Mouse (Mus musculus) limb, embryonic 15.5 days (tissue): ENCODE results near the gene Cpne7. TPM values are rescaled to one million over a fixed set of nuclear protein-coding genes. Genes with fewer than 3 reads are reported as not detected.

Experiments used
- ATAC-seq: fragments of 200-750 bp; cut with Nextera tagmentation; 2 replicates; pipeline ENCODE4 v1.8.0; 2017; ENCODE audit warnings: low read depth, moderate TSS enrichment; ENCODE audit not compliant: insufficient number of reproducible peaks, low FRiP score, low TSS enrichment
- H3K27ac ChIP-seq: fragments of 300-500 bp; sonication (generic); 2 replicates; pipeline ENCODE4 v1.5.1; 2015; ENCODE audit warnings: moderate library complexity, mild to moderate bottlenecking, inconsistent platforms
- H3K27me3 ChIP-seq: fragments of 300-500 bp; sonication (generic); 2 replicates; pipeline ENCODE4 v1.6.1; 2015; ENCODE audit warnings: inconsistent platforms
- H3K36me3 ChIP-seq: fragments of 300-500 bp; sonication (generic); 2 replicates; pipeline ENCODE4 v1.6.1; 2015; ENCODE audit warnings: inconsistent platforms
- H3K4me1 ChIP-seq: fragments of 300-500 bp; sonication (generic); 2 replicates; pipeline ENCODE4 v1.6.1; 2015; ENCODE audit warnings: inconsistent platforms
- H3K4me2 ChIP-seq: fragments of 300-500 bp; sonication (generic); 2 replicates; pipeline ENCODE4 v1.6.1; 2015; ENCODE audit warnings: mild to moderate bottlenecking, inconsistent platforms
- H3K4me3 ChIP-seq: fragments of 300-500 bp; sonication (generic); 2 replicates; pipeline ENCODE4 v1.5.1; 2015; ENCODE audit warnings: mild to moderate bottlenecking, inconsistent platforms
- H3K9ac ChIP-seq: fragments of 300-500 bp; sonication (generic); 2 replicates; pipeline ENCODE4 v1.6.1; 2015; ENCODE audit warnings: inconsistent platforms
- H3K9me3 ChIP-seq: fragments of 300-500 bp; sonication (generic); 2 replicates; pipeline ENCODE4 v1.6.1; 2016; ENCODE audit warnings: inconsistent platforms
- WGBS: fragments of 180-500 bp; shearing (Covaris S2); methylation state at CpG from one replicate; pipeline ENCODE4 v1.1.7; 2015; 5-methylcytosine and 5-hydroxymethylcytosine counted together
- microRNA-seq: library from miRNA; unstranded; fragments of <30 nt; microRNA quantifications from one replicate; pipeline ENCODE4, GENCODE M21; 2016
- polyA plus RNA-seq: library from polyadenylated mRNA; unstranded; fragments of >200 nt; fragmentation: Nextera tagmentation; extraction: Ambion mirVana; gene quantifications from 2 replicates; pipeline ENCODE4 v1.2.1, GENCODE M21; 2015

Cpne7 gene
- polyA plus RNA-seq, 1 experiment from 2014 or later, result 0.84 TPM

DNA sequence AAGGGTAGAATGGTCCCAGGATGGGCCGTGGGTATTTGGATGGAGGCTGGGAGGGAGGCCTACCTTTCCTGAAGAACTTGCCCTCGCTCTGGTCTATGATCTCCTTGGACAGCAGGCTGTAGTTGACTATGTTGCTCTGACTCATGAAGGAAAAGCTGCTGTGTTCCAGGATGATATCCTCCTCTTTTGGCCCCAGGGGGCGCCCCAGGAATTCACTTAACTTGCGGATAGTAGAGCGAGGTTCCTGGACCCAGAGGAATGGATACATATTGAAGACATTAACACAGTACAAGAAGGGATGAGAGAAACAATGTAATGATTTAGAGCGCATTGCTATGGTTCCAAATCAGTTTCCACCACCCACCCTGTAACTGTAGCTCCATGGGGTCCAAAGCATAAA, 28.1 kb downstream of the Cpne7 start:
- 51% methylated on average over 6 of the region's 6 CpGs for WGBS
- no peak overlapping the region for H3K9ac ChIP-seq
- H3K9me3 ChIP-seq, result no peaks in the 10 kb centered on the region
- H3K36me3 ChIP-seq, result no peaks in the 10 kb centered on the region
- H3K4me3 ChIP-seq, result no peak overlapping the region
- H3K27me3 ChIP-seq, result no peaks in the 10 kb centered on the region
- peaks cover 19% of the 10 kb centered on the region for H3K4me1 ChIP-seq
- no peak overlapping the region for H3K27ac ChIP-seq
- H3K4me2 ChIP-seq, result no peak overlapping the region
- ATAC-seq, result no peak

GRCm38 (mm10) chr8:123146390-123146789, 29.2 kb downstream of the Cpne7 start:
- Histone ChIP-seq H3K27me3 (no peaks in the 10 kb centered on the region), H3K4me3 (no peak overlapping the region), H3K4me1 (peaks cover 15% of the 10 kb centered on the region), H3K27ac (0 out of 2 replicates have a peak overlapping the region, but pooled peaks have one; percentile 7), H3K4me2 (no peak overlapping the region), H3K9ac (no peak overlapping the region), H3K36me3 (no peaks in the 10 kb centered on the region), H3K9me3 (no peaks in the 10 kb centered on the region)
- no peak for ATAC-seq
- WGBS, result 77% methylated on average over 7 of the region's 7 CpGs

- H3K9ac ChIP-seq, result no peak overlapping the region
- no peaks in the 10 kb centered on the region for H3K36me3 ChIP-seq
- no peak overlapping the region for H3K4me2 ChIP-seq
- no peak overlapping the region for H3K4me3 ChIP-seq
- no peak overlapping the region for H3K27ac ChIP-seq
- 59% methylated on average over 9 of the region's 9 CpGs for WGBS
- H3K9me3 ChIP-seq, result no peaks in the 10 kb centered on the region
- no peak for ATAC-seq
- H3K27me3 ChIP-seq, result no peaks in the 10 kb centered on the region
- H3K4me1 ChIP-seq, result no peaks in the 10 kb centered on the region; the same call in 1 of the 2 replicates
Observed at GRCm38 (mm10) chr8:123150737-123151171, 33.6 kb downstream of the Cpne7 start.

DNA sequence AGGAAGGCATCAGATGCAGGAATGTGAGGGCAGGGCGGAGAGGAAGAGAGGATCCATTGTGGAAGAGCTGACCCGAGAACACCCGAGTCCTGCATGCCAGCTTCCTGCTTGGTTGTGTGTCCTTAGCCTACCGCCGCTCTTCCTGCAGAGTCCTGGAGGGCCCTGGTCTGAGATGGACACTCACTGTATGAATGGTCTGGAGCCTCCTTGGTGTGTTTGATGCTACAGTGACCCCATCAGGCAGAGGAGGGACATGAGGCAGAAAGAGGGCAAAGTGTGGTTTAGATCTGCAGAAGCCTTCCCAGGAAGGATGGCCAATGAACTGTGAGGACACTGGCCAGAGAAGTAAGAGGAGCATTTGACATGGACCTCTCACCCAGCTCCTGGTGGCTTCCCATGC, 38.0 kb downstream of the Cpne7 start:
- 77% methylated on average over 5 of the region's 5 CpGs for WGBS
- Histone ChIP-seq H3K27ac (no peak overlapping the region), H3K4me2 (no peak overlapping the region), H3K4me3 (no peak overlapping the region), H3K9me3 (no peaks in the 10 kb centered on the region), H3K27me3 (no peaks in the 10 kb centered on the region), H3K9ac (no peak overlapping the region), H3K36me3 (no peaks in the 10 kb centered on the region), H3K4me1 (peaks cover 24% of the 10 kb centered on the region)
- no peak for ATAC-seq

DNA sequence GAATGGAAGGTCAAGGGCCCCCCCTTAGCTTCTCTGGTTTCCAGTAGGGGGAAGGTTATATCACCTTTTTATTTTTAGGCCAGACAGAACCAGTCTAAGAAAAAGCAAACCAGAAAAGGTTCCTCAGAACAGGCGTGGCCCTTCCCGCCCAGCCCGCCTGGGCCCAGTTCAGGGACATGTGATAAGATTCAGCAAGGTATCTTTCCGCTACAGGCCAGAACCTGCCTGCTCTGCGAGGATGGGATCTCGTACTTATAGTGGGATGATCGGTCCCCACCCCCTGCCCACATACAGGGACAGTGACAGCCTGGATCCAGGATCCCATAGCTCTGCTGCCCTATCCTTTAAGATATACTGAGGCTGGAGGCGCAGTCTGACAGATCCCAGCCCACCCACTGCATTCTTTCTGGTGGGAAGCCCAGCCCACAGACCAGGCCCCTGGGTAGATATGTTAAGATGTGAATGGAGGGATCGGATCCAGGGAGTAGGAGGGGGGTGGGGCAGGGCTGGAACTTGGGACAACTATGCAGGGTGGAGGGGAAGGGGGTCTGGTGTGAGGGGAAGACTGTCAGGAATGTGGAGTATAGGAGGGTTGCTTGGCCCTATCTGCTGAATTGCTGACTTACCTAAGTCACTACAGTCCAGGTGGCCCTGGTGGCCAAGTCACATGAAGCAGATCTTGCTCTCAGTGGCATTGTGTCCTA, 39.0 kb downstream of the Cpne7 start:
- no peaks in the 10 kb centered on the region for H3K36me3 ChIP-seq
- WGBS, result 62% methylated on average over 9 of the region's 9 CpGs
- no peak overlapping the region for H3K9ac ChIP-seq
- no peak overlapping the region for H3K4me3 ChIP-seq
- H3K27ac ChIP-seq, result peak overlapping the region; percentile 50
- no peaks in the 10 kb centered on the region for H3K9me3 ChIP-seq
- 0 out of 2 replicates have a peak, but pooled peaks have one; percentile 31 for ATAC-seq
- peaks cover 24% of the 10 kb centered on the region for H3K4me1 ChIP-seq
- H3K4me2 ChIP-seq, result no peak overlapping the region
- no peaks in the 10 kb centered on the region for H3K27me3 ChIP-seq

DNA sequence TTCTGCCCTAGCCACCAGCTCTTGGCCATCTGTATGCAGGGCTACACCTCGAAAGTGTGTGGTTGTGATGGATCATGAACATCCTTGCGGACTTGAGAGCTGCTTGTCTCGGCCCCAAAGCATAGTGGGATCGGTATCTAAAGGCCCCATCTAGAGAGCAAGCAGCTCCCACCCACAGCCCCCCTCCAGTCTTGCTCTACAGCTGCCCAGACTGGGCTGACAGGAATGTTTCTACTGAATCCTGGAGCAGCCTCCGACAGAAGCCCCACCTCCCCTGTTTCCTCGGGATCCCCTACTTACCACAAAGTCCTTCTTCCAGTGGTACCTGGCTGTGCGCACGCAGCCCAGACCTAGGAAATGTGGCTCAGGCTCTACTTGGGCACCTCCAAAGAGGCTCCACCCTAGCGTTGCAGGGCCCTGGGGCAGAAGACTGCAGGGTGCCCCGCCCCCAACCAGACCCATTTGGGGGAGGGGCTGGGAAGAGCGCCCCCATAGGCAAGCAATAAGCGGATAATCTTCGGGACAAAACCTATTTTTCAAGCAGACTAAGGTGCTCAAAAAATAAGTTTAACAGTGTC, 40.8 kb downstream of the Cpne7 start, which contains the start of gene Sult5a1:
Gene Sult5a1, minus strand, starts transcription at position 428 of the 578 bp plus-strand sequence.
- Histone ChIP-seq H3K4me1 (peaks cover 24% of the 10 kb centered on the region), H3K9me3 (no peaks in the 10 kb centered on the region), H3K4me2 (peak within 1 kb of the TSS; percentile 43), H3K36me3 (no peaks in the 10 kb centered on the region), H3K27ac (peak within 1 kb of the TSS; percentile 63), H3K9ac (no peak within 1 kb of the TSS), H3K4me3 (peak within 1 kb of the TSS; percentile 29), H3K27me3 (no peaks in the 10 kb centered on the region)
- WGBS, result 24% methylated on average over 13 of the region's 13 CpGs
- ATAC-seq, result no peak

DNA sequence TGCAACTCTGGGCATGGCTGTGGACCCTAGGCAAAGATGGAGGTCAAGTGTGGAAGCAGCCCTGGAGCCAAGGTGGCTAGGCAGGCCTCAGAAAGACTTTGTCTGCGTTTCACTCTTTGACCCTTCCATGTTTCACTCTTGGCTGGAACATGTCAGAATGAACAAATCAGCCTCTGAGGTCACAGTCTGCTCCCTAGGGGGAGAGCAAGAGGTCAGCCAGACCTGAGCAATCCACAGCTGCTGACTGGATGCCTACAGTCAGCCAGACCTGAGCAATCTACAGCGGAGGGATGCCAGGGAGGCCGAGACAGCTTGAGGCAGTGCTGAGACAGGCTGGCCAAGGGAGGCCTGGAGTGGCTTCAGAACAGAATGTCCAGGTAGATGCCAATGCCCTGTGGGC, 64.2 kb downstream of the Cpne7 start:
- H3K27me3 ChIP-seq, result no peaks in the 10 kb centered on the region
- H3K4me1 ChIP-seq, result peaks cover 15% of the 10 kb centered on the region
- peaks cover 3% of the 10 kb centered on the region; the same call in 1 of the 2 replicates for H3K9me3 ChIP-seq
- H3K4me2 ChIP-seq, result no peak overlapping the region
- H3K27ac ChIP-seq, result no peak overlapping the region
- 60% methylated on average over 3 of the region's 3 CpGs for WGBS
- no peaks in the 10 kb centered on the region for H3K36me3 ChIP-seq
- no peak overlapping the region for H3K4me3 ChIP-seq
- no peak overlapping the region for H3K9ac ChIP-seq
- no peak for ATAC-seq

Small RNAs within 50 kb of the gene (microRNA-seq; reads per million reads assigned to microRNA genes)
- not detected for gene Mir7079
- gene Mir7080, result not detected

Other genes starting within 250 kb of the Cpne7 start
- 44.8 and 45.3 TPM in 2 replicates for gene Ankrd11, start 75.1 kb upstream of the Cpne7 start, polyA plus RNA-seq
- 33.4 and 38.5 TPM in 2 replicates for gene Spg7, start 54.4 kb upstream of the Cpne7 start, polyA plus RNA-seq
- 1,386 and 1,581 TPM in 2 replicates for gene Rpl13, start 15.0 kb upstream of the Cpne7 start, polyA plus RNA-seq
- 41.0 and 41.7 TPM in 2 replicates for gene Sult5a1, start 40.9 kb downstream of the Cpne7 start, polyA plus RNA-seq
- 6.9 and 9.0 TPM in 2 replicates for gene Dpep1, start 68.9 kb downstream of the Cpne7 start, polyA plus RNA-seq
- 166 and 176 TPM in 2 replicates for gene Chmp1a, start 95.4 kb downstream of the Cpne7 start, polyA plus RNA-seq
- 3.5 and 3.9 TPM in 2 replicates for gene Spata33, start 95.5 kb downstream of the Cpne7 start, polyA plus RNA-seq
- gene Cdk10, start 107.5 kb downstream of the Cpne7 start, polyA plus RNA-seq, result 30.0 and 33.4 TPM in 2 replicates
- 5.6 and 5.9 TPM in 2 replicates for gene Spata2l, start 118.9 kb downstream of the Cpne7 start, polyA plus RNA-seq
- 25.4 and 28.4 TPM in 2 replicates for gene Zfp276, start 136.8 kb downstream of the Cpne7 start, polyA plus RNA-seq
- 27.2 and 29.4 TPM in 2 replicates for gene Vps9d1, start 137.0 kb downstream of the Cpne7 start, polyA plus RNA-seq
- 14.8 and 18.6 TPM in 2 replicates for gene Fanca, start 201.2 kb downstream of the Cpne7 start, polyA plus RNA-seq
- 0.93 and 1.2 TPM in 2 replicates for gene Spire2, start 215.3 kb downstream of the Cpne7 start, polyA plus RNA-seq